Mouse (Mus musculus): ENCODE measurements around the gene Zkscan4. TPM values are rescaled to one million over a fixed set of nuclear protein-coding genes. Genes with fewer than 3 reads are reported as not detected.
A peak's percentile ranks its signal among the peaks of the same experiment; 100 is the strongest.
"Not testable (repeated sequence)": the region's sequence is repeated elsewhere in the genome, so short reads cannot be mapped to it uniquely, and the experiment has no call there.

Zkscan4 gene
- total RNA-seq (2021), result under 1 TPM; 0.76 to 0.86 TPM
- long read RNA-seq, experiment 1, partial matches to known transcripts, result 0 of 1 reads
- long read RNA-seq, experiment 1, other reads (novel, unspliced or antisense), result 0 of 1 reads
- long read RNA-seq, experiment 2, partial matches to known transcripts, result 0 of 1 reads
- long read RNA-seq, experiment 2, other reads (novel, unspliced or antisense), result 0 of 1 reads

- DNase-seq, result peak; percentile 63
- intact Hi-C loops (cut with DNase I; ENCODE audit: low total_unique reads), result not testable (repeated sequence)
Observed at GRCm38 (mm10) chr13:21478759-21479670, at the start of gene Zkscan4, which contains the start of gene Gm10065. Gene Zkscan4 (plus strand): TSS chr13:21478907. Gene Gm10065 (minus strand): TSS chr13:21479441.

GRCm38 (mm10) chr13:21435476-21435875 lies 43.2 kb upstream of the Zkscan4 start:
- DNase-seq, result no peak
- intact Hi-C loops (cut with DNase I; ENCODE audit: low total_unique reads), result no loop called here

GRCm38 (mm10) chr13:21440503-21441206 lies 38.1 kb upstream of the Zkscan4 start, which contains the start of gene Pgbd1:
Gene Pgbd1 (minus strand): TSS chr13:21441058.
- intact Hi-C loops (cut with DNase I; ENCODE audit: low total_unique reads), result no loop called here

GRCm38 (mm10) chr13:21441207-21441572 lies 37.5 kb upstream of the Zkscan4 start:
- DNase-seq, result no peak
- intact Hi-C loops (cut with DNase I; ENCODE audit: low total_unique reads), result no loop called here

More at GRCm38 (mm10) chr13:21440503-21441206, 38.1 kb upstream of the Zkscan4 start, which contains the start of gene Pgbd1:
- DNase-seq, result peak; percentile 54

- no peak for DNase-seq
- intact Hi-C loops (cut with DNase I; ENCODE audit: low total_unique reads), result loop anchor here (5.0 kb wide), 1 partner anchor 34 kb away; no protein-coding TSS in a partner anchor
Observed at GRCm38 (mm10) chr13:21446796-21447195, 31.9 kb upstream of the Zkscan4 start.

GRCm38 (mm10) chr13:21447856-21448614 lies 30.7 kb upstream of the Zkscan4 start:
- intact Hi-C loops (cut with DNase I; ENCODE audit: low total_unique reads), result loop anchor here (5.0 kb wide), 1 partner anchor 36 kb away; no protein-coding TSS in a partner anchor
- no peak for DNase-seq

GRCm38 (mm10) chr13:21453042-21453441 lies 25.7 kb upstream of the Zkscan4 start:
- DNase-seq, result no peak
- intact Hi-C loops (cut with DNase I; ENCODE audit: low total_unique reads), result no loop called here

GRCm38 (mm10) chr13:21453449-21453848 lies 25.3 kb upstream of the Zkscan4 start, which contains the start of gene Zscan26:
Gene Zscan26 (minus strand): TSS chr13:21453730.
- intact Hi-C loops (cut with DNase I; ENCODE audit: low total_unique reads), result no loop called here
- DNase-seq, result peak; percentile 76

GRCm38 (mm10) chr13:21454133-21454532 lies 24.6 kb upstream of the Zkscan4 start:
- DNase-seq, result no peak
- intact Hi-C loops (cut with DNase I; ENCODE audit: low total_unique reads), result no loop called here

GRCm38 (mm10) chr13:21456347-21456746 lies 22.4 kb upstream of the Zkscan4 start:
- intact Hi-C loops (cut with DNase I; ENCODE audit: low total_unique reads), result no loop called here
- no peak for DNase-seq

GRCm38 (mm10) chr13:21462516-21462915 lies 16.2 kb upstream of the Zkscan4 start:
- DNase-seq; intact Hi-C loops (cut with DNase I; ENCODE audit: low total_unique reads): not testable (repeated sequence)

- intact Hi-C loops (cut with DNase I; ENCODE audit: low total_unique reads), result no loop called here
Observed at GRCm38 (mm10) chr13:21467336-21467735, 11.4 kb upstream of the Zkscan4 start.

GRCm38 (mm10) chr13:21468061-21469019 lies 10.4 kb upstream of the Zkscan4 start, which contains the start of gene Nkapl:
Gene Nkapl (minus strand): TSS chr13:21468509.
- peak; percentile 83 for DNase-seq
- intact Hi-C loops (cut with DNase I; ENCODE audit: low total_unique reads), result no loop called here

More at GRCm38 (mm10) chr13:21467336-21467735, 11.4 kb upstream of the Zkscan4 start:
- DNase-seq, result no peak

GRCm38 (mm10) chr13:21469097-21469496 lies 9.6 kb upstream of the Zkscan4 start:
- intact Hi-C loops (cut with DNase I; ENCODE audit: low total_unique reads), result no loop called here
- no peak for DNase-seq

- intact Hi-C loops (cut with DNase I; ENCODE audit: low total_unique reads), result no loop called here
- no peak for DNase-seq
Observed at GRCm38 (mm10) chr13:21472427-21472826, 6.3 kb upstream of the Zkscan4 start.

- intact Hi-C loops (cut with DNase I; ENCODE audit: low total_unique reads), result no loop called here
- DNase-seq, result no peak
Observed at GRCm38 (mm10) chr13:21486881-21487280, 8.2 kb downstream of the Zkscan4 start.

GRCm38 (mm10) chr13:21492847-21493246 lies 14.1 kb downstream of the Zkscan4 start:
- no peak for DNase-seq
- intact Hi-C loops (cut with DNase I; ENCODE audit: low total_unique reads), result no loop called here

GRCm38 (mm10) chr13:21495080-21495479 lies 16.4 kb downstream of the Zkscan4 start, which contains the start of gene AK157302:
Gene AK157302 (plus strand): TSS chr13:21495223.
- intact Hi-C loops (cut with DNase I; ENCODE audit: low total_unique reads), result loop anchor here (5.0 kb wide), 1 partner anchor 588 kb away; no protein-coding TSS in a partner anchor
- DNase-seq, result peak; percentile 8

All from gastrocnemius, postnatal 14 days (tissue).